Mouse (Mus musculus) right cerebral cortex, postnatal 25 days (tissue): ENCODE results near the gene Casp7.
"Not testable (repeated sequence)": the region's sequence is repeated elsewhere in the genome, so short reads cannot be mapped to it uniquely, and the experiment has no call there.

Source experiments
- DNase-seq: peaks from one replicate; pipeline ENCODE4 v3.0.0; 2022

The Casp7 gene

DNA sequence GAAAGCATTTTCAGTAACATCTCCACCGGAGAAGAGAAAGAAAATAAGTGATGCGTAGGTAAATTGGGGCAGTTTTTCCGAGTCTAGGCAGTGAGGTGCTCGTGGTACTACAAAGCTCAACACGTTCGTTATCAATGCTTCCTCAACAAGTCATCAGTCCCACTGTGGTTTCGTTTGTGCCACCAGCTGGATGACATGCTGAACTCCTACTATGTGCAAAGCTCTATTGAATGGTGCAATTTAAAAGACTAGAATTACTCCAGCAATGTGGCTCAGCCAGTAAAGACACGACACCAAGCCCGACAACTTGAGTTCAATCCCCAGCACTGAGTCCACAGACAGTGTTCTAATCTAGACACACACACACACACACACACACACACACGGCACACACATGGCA lies 10.8 kb upstream of the Casp7 start:
- no peak for DNase-seq

DNA sequence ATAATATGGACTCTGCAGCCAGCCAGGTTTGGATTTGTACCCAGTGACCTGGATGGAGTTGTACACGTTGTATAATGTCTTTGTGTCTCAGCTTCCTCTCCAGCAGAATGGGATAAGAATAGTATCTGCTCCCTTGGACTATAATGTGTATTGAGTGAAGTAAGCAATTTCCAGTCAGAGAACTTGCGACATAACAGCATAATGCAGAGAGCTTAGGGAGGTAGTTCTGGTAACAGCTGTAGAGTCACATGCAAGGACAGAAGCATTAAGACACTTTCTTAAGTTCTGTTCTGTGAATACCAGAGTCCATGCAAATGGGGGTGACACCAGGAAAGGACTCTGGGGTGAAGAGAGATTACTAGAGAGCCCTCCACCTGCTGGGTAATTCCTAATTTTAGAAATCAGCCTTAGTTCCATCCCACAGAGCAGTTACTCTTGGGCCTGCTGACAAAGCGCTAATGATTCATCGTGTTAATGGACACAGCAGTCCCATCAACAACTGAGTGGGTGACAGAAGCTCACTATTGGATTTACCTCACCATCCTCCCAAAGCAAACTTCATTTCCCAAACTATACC lies 9.1 kb upstream of the Casp7 start:
- no peak for DNase-seq

DNA sequence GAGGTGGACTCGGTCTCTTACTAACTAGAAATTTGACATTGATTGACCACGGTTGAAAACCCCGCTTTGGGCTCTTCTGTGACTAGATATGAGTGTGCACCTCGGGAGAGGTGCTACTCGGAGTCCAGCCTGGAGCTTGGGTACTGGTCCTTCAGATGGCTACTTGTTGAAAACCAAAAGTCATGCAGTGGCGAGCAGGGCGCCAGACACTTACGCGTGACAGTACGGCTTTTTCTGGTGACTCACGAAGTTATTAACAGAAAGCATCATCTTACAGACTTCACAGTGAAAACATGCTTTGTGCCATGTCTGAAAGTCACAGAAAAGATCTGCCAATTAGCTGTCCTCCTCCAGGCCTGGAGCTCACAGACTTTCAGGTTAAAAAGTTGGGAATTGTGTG lies 7.8 kb upstream of the Casp7 start:
- no peak for DNase-seq

DNA sequence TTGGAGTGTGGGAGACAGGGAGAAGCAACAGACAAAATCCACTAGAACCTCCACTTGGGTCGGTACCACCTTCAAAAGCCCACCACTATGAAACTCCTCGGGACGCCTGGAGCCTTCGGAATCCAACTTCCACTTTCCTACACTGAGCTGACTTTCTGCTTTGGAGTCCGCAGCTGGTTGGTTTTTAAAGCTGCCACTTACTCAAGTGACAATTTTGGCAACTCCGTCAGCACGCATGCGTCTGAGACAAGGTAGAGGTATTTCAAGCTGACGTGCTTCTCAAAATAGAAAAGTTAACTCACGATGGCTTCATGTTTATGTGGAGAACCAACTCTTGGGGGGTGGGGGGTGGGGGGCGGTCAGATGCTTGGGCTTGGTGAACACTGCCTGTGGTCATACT lies 7.0 kb upstream of the Casp7 start, which contains the start of gene Nrap:
TSS of gene Nrap (minus strand) at position 159 of the 400 bp plus-strand sequence.
- no peak for DNase-seq

DNA sequence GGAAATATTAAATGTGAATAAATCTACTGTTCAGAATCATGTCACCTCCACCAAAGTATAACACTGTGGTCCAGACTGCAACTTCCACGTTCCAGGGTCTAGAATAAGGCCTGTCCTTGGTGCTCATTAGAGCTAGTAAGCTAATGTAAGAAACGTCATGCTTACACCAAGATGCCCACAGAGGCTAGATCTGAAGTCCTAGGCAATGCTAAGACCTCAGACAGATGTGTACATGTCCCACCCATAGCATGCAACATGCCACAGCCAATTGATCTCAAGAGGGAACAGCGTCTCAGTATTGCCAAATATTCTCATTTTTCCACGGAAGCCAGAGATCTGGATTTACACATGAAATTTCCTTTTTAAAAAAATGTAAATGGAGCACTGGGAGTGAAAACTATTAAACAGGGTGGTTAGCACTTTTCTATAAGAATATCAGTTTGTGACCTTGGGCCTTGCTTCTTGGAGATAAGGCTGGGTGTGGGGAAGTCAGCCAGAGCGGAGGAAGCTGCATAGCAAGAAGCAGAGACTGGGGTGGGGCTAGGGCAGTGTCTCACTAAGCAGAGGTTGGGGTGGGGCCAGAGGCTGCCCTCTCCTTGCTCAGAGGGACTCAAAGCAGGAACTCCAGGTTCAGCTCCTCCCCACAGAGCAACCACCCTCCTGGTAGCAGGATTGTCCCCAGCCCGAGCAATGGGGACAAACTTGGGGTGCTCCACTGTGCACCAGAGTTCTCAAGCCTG lies 5.5 kb upstream of the Casp7 start:
- DNase-seq = no peak

DNA sequence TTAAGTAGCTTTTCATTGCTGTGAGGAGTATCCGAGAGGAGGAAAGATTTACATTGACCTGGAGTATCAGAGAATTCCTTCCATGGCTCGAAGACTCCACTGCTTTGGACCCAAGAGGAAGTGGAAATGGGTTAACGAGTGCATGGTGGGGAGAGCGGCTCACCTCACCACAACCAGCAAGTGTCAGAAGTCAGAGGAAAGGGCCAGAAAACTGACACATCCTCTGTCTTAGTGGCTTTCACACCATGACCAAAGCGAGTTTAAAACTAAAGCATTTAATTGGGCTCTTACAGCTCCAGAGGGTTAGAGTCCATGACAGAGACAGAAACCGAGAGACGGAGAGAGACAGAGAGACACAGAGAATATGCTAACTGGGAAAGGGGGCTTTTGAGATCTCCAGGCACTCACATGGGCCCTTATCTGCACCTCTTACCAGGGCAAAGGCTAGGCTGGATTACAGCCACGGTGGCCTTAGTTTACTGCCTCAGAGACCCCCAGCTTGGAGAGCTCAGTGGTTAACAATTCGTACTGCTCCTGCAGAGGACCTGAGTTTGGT lies 3.5 kb upstream of the Casp7 start:
- no peak for DNase-seq

DNA sequence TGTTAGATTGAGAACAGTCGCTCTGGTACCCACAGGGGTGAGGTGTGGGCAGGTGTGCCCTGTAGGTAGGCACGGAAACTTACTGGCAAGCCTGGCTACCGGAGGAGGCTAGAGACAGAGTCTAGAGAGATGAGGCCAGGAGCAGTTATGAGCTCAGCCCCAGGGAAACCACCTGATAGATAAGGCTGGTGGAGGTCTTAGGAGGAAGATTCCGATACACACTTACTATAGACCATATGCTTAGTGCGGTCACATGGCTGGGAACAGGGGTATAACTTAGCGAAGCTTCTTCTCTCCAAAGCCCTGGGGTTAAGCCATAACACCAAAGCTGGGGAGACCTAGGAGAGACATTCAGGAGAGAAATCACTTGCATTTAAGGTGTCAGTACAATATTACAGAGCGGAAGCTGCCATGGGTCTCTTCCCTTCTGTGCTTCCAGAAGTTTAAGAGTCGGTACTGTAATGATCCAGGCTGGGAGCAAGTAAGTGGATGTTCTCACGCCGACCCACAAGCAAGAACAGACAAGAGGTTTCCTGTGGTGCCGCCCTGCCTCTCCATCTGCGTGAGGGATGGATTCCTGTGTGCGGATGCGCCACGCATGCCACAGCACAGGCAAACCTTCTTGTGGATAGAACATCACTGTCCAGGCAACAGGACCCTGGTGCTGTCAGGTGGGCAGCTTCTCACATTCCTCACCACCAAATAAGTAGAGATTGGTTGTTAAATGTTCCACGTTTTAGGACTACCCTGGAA lies 1.6 kb upstream of the Casp7 start:
- no peak for DNase-seq

DNA sequence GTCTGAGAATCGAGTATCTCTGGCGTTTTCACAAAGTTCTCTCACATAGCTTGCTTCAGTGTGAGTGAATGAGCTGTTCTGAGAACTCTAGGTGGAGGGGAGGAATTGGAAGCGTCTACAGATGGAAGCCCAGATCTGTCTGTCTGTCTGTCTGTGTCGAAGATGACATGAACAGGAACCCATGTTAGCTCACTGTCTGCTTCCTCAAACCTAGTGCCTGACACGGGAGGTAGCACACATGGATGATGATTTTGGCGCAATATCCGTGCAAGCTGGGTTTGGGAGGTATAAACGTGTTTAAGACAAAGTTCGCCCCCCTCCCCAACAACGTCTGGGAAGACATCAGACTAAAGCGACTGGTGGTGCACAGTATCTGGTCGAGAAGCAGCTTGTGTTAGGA lies 702 bp upstream of the Casp7 start:
- no peak for DNase-seq

DNA sequence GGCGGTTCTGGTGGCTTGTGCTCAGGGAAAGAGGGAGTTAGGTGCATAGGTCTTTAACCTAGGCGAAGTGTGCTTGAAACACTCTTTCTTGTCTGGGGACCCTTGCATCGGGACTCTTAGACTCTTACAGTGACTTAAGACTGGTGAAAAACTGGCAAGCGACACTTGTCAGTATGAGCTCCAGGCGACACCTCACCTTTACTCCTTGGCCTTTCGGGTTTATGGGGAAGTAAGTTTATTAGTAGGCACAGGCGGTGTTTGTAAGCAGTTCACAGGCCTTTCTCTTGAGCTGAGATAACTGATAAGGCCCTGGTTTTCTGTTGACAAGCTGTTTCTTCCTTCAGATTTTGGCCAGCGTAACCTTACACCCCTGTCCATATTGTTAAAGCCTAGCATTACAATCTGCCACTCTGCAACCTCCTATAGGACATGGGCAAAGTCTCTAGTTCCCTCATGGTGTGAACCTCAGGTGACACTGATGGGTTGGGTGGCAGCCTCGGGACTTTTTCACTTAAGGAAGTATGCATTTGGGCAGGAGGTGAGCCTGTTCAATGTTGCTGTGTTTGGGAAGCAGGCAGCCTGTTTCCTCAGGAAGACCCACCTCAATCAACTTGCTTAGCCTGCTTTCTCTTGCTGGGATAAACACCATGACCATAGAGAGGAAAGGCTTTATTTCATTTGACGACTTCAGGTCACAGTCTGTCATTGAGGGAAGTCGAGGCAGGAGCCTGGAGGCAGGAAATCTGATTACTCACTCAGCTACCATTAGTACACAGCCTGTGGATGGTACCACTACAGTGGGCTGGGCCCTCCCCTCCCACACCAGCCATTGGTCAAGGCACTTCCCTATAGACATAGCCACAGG lies 966 bp downstream of the Casp7 start:
- no peak for DNase-seq

DNA sequence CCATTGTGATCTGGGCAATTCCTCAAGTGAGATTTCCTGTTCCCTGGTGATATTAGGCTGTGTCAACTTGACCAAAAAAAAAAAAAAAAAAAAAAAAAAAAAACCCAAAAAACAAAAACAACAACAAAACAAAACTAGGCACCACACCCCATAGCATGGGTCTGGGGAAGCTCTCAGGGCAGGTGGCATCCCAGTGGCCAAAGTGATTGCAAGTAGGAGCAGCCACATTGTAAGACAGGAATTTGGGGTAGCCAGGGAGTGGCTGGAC lies 1.5 kb downstream of the Casp7 start:
- DNase-seq = no peak

DNA sequence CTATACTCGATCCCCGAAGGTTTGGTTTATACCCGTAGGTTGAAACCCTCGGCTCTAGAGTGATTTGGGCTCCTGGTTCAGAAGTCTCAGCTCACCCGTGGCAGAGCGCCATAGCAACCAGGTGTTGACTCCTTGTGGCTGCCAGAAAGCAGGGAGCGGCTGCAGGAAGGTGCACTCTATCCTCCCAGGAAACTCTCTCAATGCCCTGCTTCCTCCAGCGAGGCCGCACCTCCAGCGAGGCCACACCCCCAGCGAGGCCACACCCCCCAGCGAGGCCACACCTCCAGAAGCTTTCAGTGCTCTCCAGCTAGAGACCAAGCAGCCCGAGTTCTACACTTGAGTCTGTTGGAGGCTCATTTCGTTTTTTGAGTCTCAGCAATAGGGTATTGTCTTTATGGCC lies 3.3 kb downstream of the Casp7 start:
- no peak for DNase-seq

DNA sequence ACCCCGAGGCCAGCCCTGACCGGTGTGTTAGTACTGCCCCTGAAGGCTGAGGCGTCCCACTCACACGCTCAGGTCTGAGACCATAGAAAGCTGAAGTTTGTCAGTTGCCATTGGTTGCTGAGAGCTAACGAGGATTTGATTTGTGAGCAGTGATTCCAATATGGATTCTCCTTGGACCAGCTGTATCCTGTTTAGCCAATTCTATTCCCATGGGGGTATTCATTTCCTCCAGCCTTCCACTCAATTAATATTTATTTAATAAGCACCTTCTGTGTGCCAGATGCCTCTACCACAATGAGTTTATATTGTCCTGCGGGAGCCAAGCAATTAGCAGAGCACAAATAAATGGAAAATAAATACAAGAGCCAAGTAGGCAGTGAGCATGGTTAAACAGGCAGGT lies 4.9 kb downstream of the Casp7 start:
- no peak for DNase-seq

DNA sequence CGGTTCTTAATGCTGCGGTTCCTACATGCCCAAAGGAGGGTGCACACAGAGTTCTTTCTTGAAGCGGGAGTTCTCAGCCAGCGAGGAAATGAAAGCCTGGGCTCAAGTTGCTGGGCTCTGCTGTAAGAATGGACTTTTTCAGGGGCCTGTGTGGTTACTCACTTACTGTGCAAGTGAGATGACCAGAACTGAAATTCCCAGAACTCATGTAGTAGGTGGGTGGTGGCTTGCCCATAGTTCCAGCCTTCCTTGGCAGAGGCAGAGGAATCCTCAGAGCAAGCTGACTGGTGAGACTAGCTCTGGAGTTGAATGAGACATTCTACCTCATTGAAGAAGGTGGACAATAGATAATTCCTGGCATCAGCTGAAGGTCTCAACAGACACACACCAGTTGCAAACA lies 8.9 kb downstream of the Casp7 start:
- no peak for DNase-seq

DNA sequence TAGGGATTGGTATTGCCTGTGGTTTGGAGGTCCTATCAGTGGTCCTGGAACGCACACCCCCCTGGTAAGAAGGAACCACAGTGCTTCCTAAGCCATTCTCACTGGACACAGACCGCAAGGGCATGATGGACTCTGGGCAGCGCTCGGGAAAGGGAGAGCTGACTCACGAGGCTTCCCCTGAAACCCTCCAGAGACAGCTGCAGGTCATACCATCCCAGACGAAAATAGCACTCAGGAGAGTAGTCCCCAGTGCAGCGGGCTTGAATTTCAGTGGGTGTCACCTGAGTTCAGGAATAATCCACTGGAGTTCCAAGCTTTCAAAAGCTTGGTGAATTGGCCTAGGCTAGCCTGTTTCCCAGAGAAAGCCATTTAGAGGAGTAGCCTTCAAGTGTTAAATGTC lies 9.7 kb downstream of the Casp7 start:
- no peak for DNase-seq

DNA sequence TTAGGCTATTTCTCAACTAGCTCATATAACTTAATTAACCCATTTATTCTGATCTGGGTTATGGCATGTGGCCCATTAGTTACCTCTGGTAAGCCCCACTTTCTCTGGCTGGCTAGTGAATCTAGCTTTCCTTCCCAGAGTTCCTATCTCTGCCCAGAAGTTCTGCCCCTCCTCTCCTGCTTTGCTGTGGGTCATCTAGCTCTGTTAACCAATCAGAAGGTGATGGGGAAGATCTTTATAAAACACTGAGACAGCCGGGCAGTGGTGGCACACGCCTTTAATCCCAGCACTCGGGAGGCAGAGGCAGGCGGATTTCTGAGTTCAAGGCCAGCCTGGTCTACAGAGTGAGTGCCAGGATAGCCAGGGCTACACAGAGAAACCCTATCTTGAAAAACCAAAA lies 13.0 kb downstream of the Casp7 start:
- DNase-seq = not testable (repeated sequence)

DNA sequence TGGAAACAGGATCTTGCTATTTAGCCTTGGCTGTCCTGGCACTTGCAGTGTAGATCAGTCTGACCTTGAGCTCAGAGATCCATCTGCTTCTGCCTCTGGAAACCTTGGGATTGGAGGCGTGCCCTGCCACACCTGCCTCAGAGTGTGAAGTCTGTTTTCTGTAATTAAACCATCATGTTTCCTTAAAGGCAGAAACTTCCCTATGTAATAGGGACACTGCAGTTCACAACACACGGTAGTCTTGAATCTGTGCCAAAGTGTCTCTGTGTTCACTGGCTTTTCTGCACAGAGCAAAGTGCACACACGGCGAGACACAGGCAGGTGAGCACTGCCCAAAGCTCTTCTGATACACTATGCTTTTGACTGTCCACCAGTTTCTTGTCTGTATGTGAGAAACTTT lies 21.5 kb downstream of the Casp7 start:
- DNase-seq = no peak

DNA sequence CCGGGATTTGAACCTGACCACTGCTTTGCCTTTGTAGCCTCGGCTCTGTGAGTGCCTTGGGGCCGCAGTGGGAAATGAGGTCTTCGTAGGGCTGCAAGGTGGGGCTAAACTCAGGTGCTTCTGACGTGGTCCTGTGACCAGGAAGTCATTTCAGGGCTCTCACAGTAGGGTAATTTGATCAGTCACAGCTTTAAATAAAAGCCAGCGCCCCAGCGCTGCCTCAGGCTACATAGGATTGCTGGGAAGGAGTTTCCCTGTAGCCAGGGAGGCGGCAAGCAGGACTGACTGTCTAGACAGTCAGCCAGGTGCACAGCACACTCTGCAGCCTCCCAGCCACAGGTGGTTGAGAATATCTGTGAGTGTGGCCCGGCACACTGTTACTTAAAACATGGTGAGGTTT lies 22.5 kb downstream of the Casp7 start:
- DNase-seq = no peak

DNA sequence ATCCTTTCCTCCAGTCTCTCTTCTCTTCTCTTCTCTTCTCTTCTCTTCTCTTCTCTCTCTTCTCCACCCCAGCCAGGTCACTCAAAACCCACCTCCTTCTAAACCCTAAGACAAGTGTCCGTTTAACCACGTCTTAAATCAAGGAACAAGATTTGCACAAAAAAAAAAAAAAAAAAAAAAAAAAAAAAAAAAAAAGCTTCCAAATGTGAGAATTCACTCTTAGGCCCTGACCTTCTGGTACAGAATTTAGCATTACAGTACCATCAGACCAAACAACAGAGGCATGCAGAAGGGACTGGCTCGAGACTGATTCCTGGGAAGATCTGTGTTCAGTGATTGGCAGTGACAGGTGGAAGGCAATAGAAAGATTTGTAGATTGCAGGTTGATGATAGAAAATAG lies 23.4 kb downstream of the Casp7 start:
- no peak for DNase-seq

DNA sequence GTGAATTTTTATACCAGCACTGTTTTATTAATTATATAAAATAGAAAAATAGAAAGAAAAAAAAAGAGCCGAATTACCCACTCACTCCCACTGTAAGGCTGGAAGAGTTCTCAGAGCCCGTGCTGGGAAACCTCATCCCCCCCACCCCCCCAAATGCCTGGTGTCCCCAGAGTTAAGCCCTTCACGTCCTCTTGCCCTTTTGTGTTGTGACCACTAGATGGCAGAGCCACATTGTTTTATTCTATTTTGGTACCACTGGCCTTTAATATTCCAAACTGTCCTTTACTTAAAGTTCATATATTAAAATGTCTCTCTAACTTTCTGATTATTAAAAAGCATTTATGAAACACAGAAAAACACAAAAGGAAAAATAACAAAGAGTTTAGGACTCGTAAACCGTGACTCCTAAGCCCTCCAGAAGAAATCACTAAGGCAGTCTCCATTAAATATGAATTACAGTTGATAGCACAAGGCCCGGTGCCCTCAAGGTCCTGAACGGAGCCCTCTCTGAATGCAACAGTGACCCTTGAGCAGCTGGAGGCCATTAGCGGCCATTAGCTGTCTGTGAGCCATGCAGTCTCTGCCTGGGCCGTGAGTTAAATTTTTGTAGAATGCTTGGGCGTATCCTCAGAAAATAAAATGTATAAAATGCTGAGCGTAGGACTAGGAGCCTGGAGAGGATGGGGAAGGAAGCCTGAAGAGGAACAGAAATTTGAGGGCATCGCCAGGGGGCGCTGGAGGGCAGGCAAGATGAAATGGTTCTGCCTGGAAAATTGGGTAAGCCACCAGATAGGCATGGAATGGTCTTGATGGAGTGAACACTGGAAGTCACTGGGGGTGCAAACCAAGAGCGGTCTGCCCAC lies 25.8 kb downstream of the Casp7 start:
- peak; percentile 92 for DNase-seq

DNA sequence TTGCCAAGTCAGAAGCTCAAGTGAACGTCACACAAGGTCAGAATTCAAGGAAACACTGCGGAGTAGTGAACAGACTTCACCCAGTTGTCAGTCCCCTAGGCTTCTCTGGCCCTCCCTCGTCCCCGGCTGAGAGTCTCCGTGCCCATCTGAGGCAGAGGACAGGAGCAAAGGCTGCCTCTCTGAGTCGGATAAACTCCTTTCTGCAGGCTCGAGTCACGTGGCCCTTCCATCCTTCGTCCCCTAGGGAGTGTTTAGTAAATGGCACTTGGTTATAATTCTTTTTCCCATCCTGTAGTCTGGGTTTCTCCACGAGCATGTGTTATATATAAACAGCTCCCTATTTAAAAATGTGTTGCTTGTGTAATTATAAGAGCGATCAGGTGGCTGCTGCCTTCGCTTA lies 26.4 kb downstream of the Casp7 start:
- DNase-seq = no peak

DNA sequence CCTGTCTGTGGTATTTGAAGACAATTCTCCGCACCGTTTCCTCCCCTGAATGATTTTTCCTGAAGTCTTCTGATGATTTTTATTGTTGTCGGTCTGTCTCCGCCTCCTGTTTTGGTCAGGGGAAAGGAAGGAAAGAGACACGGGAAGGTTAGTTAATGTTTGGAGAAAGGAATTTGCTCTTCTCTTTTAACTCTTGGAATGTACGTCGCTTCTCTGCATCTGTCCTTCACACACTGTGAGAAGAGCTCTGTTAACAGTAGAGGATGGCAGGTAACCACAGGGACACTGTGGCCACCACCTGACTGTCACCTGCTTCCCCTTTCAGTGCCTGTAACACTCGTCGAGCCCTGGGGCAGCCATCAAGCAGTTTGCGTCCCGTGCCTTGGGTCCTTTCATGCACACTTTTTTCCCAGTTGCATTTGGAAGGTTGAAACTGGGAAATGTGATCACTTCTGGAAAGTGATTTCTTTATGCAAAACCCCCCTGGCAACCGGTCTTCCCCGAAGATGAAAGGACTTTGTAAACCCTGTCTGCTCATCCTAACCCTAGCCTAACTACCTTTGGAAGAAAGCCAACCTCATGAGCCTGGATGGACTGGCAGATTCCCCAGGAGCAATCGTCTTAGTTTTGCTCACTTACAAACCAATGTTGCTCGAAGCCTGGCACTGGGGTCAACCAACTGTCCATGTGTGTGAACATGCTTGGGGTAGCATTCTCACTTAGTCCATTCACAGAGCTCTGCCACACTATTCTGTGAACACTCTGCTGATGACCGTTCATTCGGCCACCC lies 27.9 kb downstream of the Casp7 start:
- no peak for DNase-seq
